Mouse (Mus musculus) megakaryocyte, embryonic 14.5 days (primary cell): ENCODE results near the gene Iffo2.

ENCODE experiments used
- FLI1 ChIP-seq: IDR thresholded peaks from 2 replicates; pipeline ENCODE4 v1.6.1; 2012; ENCODE audit warnings: low read length, inconsistent platforms, mixed read lengths
- GATA1 ChIP-seq: IDR thresholded peaks from 3 replicates; pipeline ENCODE4 v1.6.1; 2012; ENCODE audit warnings: mixed read lengths, low read length, inconsistent platforms, borderline replicate concordance

DNA sequence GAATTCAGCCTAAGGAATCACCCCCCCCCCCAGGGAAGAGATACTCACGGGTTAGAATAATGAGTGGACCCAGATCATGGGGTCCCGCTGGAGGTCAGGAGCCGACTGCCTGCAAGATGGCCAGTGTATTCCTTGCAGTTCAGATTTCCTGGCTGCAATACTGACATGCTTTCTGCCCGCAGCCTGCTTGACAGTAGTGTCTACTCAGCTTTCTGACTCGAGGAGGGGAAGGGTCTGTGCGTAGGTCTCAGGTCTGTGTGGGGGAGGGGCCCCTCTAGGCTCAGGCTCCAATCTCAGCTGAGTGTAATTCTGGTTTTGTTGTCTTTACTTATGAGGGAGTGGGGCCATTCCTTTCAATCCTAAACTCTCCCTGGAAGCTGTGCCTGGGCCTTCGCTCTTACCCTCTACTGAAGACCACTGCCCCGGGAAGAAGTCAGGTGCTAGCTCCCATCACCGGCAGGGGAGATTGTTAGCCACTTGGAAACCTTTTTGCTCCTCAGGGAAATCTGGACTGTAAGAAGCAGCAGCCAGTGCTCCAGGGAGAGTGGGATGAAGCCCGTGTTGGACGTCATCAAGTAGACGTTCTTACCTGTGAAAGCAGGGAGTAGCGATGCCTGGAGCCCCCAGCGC lies 46.0 kb downstream of the Iffo2 start:
- no peak for TF ChIP-seq GATA1
- TF ChIP-seq FLI1 = no peak
